Mouse (Mus musculus) megakaryocyte-erythroid progenitor cell, adult 5-6 weeks (primary cell): ENCODE measurements around the gene Flcn. TPM values are rescaled to one million over a fixed set of nuclear protein-coding genes. Genes with fewer than 3 reads are reported as not detected.
A peak's percentile ranks its signal among the peaks of the same experiment; 100 is the strongest.

Experiments used
- ATAC-seq: replicated peaks from 2 replicates; pipeline ENCODE4 v1.8.0; 2016; ENCODE audit warnings: mild to moderate bottlenecking, inconsistent platforms; ENCODE audit not compliant: severe bottlenecking, poor library complexity, low FRiP score, low TSS enrichment
- total RNA-seq, 2 experiments: library from RNA; stranded (forward) in 1 of 2; stranded (reverse) in 1 of 2; fragments of 200-1000, 215-1000 nt in 1 of 2; fragments of >200 nt in 1 of 2; fragmentation: Nextera tagmentation in 1 of 2; gene quantifications; 2 replicates each; pipeline ENCODE4 v1.2.3; 2014 to 2017

The Flcn gene
- total RNA-seq, 2 experiments from 2014 or later: 21.1 to 31.1 TPM

GRCm38 (mm10) chr11:59808170-59808960, 1.5 kb downstream of the Flcn start:
- ATAC-seq: no peak; the same call in 1 of the 2 replicates

- no peak for ATAC-seq
Observed at GRCm38 (mm10) chr11:59805656-59806055, 4.2 kb downstream of the Flcn start.

DNA sequence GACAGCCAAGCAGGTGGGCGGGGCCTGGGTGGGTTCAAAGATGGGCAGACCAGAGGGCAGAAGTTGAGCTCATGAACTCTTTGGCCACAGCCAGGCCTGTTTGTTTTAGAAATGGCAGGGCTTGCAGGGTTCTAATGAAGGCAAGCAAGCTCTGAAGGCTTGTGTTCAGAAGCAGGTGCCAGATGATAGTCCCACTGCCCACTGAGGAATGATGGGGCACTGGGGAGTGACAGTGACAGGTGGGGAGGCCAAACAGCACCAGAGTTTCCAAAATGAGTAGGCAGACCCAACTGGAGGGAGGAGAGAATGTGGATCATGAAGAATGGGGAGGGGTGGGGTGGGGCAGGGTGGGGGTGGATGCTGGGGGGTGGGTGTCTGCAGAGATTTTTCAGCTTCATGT, 4.6 kb downstream of the Flcn start:
- no peak for ATAC-seq

GRCm38 (mm10) chr11:59804409-59805110, 5.3 kb downstream of the Flcn start:
- no peak for ATAC-seq

DNA sequence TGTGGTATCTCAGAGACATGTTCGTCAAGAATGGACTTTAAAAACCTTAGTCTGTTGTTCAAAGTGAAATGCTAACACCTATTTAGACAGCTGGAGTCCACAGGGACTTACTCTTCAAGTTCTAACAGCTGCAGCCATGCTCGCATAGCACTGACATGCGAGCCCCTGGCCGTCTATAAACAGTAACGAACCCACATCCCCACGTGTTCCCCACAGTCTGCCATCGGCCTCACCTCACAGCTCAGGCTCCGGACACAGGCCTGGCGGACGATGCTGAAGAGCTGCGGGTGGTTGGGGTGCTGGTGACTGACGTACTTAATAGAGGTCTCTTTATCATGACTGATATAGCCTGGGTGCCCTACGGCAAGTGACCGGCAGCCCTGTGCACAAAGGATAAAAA, 6.3 kb downstream of the Flcn start:
- no peak for ATAC-seq

DNA sequence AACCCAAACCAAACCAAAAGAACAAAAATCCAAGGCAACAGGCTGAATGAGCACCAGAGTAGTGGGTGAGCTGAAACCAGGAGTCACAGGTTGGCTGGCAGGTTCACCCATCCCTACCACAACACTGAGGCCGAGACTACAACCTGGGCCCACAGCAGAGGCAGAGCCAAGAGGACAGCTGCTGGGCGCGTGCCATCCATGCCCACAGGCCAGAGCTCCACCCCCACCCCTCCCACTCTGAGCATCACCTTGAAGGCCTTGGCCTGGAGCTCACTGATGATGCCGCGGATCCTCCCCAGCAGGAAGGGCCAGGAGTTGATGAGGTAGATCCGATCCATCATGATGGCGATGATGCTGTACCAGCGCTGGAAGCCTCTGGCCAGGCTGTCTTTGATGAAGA, 7.9 kb downstream of the Flcn start:
- ATAC-seq: no peak

DNA sequence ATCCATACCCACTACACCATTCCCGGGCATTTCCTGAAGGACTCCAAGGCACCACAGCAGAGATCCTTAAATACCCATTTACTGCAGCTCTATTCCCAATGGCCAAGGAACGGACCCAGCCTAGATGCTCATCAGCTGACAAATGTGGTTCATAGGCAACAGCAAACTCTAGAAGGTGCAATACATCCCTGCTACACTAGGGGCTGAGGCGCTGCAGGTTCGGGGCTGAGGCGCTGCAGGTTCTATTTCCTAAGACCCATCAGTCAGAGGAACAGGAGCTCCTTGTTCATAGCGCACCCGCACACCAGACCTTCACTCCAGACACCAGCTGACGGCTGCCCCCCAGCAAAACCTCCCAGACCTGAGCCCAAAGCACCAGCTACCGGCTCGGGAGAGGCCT, 9.4 kb downstream of the Flcn start:
- ATAC-seq: 0 out of 2 replicates have a peak, but pooled peaks have one; percentile 41

DNA sequence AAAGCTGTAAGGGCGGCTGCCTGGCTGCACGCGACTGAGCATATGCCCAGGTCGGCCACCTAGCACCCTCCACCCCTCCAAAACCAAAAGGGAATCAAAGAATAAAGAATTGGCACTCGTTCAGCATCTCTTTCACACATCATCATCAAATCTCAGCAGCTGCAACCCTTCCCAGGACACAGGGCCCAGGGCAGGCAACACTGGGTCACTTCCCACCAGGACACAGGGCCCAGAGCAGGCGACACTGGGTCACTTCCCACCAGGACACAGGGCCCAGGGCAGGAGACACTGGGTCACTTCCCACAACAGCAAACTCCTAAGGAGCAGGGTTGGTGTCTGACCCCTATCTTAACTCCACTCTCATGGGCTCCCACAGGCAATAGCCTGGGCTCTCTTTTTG, 16.4 kb downstream of the Flcn start:
- ATAC-seq: no peak

DNA sequence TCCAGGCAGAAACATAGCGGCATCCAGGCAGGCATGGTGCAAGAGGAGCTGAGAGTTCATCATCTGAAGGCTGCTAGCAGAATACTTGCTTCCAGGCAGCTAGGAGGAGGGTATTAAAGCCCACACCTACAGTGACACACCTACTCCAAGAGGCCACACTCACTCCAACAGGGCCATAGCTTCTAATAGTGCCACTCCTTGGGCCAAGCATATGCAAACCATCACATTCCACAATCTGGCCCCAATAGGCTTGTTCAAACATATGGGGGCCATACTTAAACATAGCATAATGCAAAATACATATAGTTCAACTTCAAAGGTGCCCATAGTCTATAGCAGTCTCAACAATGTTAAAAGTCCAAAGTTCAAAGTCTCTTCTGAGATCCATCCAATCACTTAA, 20.5 kb downstream of the Flcn start:
- no peak for ATAC-seq

- ATAC-seq: peak; percentile 82
Observed at GRCm38 (mm10) chr11:59787199-59787781, 22.5 kb downstream of the Flcn start, which contains the start of gene Pld6. Pld6 (minus strand) TSS chr11:59787645.

DNA sequence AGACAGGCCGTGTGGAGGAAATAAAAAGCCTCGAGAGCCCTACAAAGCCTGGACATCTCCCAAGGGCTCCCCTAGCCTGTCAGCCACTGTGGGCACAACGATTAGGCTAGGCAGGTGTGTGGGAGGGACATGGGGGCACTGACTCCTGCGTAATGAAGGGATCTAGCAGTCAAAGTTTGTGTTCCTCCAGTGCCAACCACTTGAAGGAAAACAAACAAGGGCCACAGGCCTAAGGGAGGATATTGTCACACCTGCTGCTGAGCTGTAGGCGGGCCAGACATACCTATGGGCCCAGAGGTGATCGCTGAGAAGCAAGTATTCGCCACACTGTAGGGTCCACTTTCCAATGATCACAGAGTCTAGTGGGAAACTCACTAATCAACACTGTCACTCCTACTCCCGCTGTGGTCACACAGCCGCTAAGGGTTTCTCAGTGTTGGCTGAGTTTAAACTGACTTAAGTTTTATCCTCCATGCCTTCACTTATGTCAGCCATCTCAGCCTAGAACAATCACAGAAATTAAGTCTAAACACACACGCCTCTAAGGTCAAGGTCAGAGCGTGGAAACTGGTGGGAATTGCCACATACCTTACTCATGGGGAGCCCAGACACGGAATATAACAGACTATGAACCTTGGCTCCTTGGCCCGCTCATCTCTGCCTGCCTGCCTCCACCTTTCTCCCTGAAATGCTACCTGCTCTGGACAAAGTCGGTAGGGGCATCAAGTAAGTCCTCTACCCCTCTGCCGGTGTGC, 23.2 kb downstream of the Flcn start:
- ATAC-seq: no peak

DNA sequence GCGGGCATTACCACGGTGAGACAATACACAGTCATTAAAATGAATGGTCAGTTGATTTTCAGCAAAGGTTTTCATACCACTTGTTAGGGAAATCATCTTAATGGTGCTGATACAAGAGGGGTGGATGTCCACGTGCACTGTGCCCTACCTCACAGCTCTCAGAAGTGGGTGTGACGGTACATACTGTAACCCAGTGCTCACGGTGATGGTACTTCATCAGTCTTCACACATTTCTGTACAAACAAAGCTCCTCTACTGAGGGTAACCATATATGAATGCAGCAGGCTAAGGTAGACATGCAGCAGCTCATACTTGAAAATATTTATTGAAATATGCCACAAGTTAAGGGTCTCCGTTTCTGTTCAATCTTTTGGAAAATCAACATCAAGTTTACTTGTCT, 26.2 kb downstream of the Flcn start:
- ATAC-seq: no peak

- no peak for ATAC-seq
Observed at GRCm38 (mm10) chr11:59782091-59782590, 27.7 kb downstream of the Flcn start.

- no peak for ATAC-seq
Observed at GRCm38 (mm10) chr11:59780241-59780640, 29.6 kb downstream of the Flcn start.

DNA sequence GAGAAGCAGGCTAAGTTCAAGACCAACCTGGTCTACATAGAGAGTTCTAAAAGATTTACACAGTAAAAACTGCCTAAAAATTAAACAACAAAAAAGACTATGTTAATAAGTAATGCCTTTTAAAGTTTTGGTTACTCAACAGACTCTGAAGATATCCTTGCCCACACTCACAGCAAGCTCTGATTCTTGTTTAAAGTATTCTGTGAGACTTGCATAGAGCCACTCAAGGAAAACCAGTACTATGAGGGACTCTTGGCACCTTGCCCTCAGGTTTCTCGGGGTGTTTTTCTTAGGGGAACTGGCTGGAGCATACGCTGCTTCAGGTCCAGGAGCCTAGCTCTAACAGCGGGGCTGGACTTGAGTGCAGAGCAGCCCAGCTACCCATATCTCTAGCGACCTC, 30.4 kb downstream of the Flcn start:
- no peak for ATAC-seq

GRCm38 (mm10) chr11:59778874-59779223, 31.0 kb downstream of the Flcn start:
- ATAC-seq: peak; percentile 4; the same call in 1 of the 2 replicates

GRCm38 (mm10) chr11:59778181-59778873, 31.5 kb downstream of the Flcn start:
- peak; percentile 95 for ATAC-seq

DNA sequence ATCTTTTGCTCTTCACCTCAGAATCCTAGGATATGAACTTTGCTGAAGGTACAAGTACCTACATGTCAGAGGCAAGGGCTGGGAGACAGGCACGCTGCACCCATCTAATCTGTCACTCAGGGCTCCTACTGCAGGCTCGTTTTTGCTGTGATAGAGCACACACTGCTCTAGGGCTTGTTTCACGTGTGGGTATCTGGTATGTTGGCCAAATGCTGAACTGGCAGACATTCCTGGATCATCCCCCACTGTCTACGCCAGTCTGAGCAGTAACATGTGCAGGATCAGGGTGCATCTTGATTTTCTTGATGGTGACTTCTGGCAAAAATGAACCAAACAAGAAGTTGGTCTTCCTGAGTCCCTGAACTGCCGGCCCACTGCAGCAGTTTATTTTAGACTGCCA, 32.6 kb downstream of the Flcn start:
- ATAC-seq: no peak
